Mouse (Mus musculus) left cerebral cortex, postnatal 36 days (tissue): ENCODE data around the gene Arhgap42. TPM values are rescaled to one million over a fixed set of nuclear protein-coding genes. Genes with fewer than 3 reads are reported as not detected.

ENCODE experiments used
- DNase-seq, 2 experiments: peaks; one replicate each; pipeline ENCODE4 v3.0.0; 2021 to 2022; ENCODE audit warnings: low spot score in 2 of 2, mixed read lengths in 1 of 2
- intact Hi-C: fragments of 180-260 bp; cut with DNase I; formaldehyde crosslinking; loops from one replicate; pipeline ENCODE4 v1.15.1; 2025
- total RNA-seq, 2 experiments: library from RNA; stranded (reverse); gene quantifications; 2 replicates each; pipeline ENCODE4 v1.2.3; 2021

The Arhgap42 gene
- total RNA-seq, 2 experiments from 2014 or later, result 14.5 to 15.4 TPM

DNA sequence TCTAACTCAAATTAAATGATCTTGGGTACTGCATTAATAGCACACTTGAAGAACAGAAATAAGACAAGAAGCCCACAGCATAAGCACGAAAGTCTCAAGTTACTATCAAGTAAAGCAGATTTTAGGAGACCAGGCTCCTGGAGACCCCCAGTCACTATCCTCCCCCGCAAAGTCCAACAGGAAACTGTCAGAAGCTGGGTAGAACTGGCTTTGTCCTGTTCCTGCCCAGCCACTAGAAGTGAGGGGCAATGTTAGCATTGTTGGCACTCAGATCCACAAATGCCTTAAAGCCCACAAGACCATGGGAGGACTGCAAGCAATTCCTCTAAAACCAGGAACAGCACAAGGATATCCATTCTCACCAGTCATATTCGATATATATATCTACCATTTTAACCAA, 80.7 kb downstream of the Arhgap42 start:
- intact Hi-C loops, result no loop called here

DNA sequence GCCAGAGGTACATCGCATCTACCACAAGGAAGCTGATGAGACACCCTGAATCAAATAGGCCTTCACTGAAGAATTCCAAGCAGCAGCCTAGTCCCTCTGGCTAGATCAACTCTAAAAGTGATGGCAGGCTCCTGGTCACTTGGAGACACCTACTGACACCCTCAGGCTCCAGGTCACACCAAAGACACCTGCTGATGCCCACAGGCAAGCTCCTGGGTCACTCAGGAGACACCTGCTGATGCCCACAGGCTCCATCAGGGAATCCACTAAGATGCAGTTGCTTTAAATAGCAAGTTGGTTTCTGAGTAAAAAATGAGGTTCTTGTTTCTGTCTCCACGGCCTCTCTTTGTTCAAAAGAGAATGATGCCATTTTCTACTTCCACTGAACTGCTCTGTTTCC, 81.5 kb downstream of the Arhgap42 start:
- intact Hi-C loops, result no loop called here
- no peak for DNase-seq

More for the DNA sequence above, 80.7 kb downstream of the Arhgap42 start:
- DNase-seq, result no peak

DNA sequence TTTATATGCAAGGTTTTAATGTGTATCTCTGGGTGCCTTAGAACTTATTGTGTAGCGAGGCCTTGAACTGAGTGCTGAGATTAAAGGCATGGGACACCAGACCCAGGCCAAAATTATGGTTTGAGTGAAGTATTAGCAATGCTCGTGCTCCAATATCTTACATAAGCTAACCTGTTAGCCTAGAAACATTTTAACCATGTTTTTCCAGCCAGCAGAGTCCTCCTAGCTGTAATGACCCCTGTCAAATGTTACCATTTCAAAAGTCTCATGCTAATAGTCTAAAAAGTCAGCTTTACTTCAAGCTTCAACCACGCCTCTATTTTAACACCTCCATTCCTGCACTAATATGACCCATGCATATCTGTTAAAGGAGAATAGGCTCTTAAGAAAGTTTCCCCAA, 84.3 kb downstream of the Arhgap42 start:
- DNase-seq, result no peak
- intact Hi-C loops, result no loop called here

DNA sequence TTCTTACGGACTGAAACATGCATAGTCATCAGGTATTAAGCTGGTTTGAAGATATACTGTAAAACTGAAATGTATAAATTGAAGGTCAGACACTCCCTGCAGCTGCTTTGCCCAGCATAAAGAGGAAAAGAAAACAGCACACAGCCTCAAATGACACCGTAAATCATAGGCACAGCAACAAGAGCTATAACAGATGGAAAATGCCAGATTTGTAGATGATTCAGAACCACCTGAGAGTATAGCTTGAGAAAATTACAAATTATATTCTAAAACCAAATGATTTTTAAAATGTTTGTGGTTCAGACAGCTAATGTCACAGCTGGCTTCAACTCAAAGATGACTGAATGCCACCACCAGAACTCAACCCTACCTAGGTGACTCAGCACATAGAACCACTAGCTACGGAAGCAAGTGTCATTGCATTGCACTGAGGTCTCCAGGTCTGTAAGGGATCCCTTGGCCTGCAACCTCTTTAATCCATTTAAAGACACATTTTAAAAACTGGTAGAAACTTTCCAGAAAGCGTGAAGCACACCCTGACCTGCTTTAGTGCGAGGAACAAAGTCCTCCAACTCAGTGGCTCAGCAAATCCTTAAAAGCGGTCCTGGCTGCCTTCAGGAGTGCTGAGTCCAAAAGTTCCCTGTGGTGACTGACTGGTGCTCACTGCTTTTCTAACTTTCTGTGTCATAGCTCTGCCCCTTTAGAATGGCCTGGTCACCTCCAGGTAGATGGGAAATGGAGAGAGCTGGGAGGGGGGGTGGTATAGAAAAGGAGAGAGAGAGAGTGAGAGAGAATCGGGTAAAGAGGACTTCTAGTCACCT, 94.4 kb downstream of the Arhgap42 start:
- intact Hi-C loops, result no loop called here
- DNase-seq, result no peak

DNA sequence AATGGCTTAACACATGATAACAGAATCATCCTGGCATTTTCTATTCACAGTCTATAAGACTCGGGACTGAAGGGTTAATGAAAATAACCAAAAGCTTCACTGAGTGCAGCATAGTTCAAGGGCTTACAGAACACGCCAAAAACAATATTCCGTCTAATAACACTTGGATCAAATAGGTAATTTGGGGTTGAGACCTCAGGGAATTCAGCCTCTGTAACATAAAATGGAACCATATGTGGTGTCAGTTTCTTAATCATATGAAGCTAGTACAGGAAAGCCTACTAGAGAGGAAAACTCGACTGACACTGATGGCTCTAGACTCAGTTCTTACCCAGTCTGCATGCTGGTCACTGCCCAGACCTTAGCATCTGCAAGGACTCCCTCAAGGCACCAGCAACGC, 95.8 kb downstream of the Arhgap42 start:
- intact Hi-C loops, result no loop called here
- no peak for DNase-seq

DNA sequence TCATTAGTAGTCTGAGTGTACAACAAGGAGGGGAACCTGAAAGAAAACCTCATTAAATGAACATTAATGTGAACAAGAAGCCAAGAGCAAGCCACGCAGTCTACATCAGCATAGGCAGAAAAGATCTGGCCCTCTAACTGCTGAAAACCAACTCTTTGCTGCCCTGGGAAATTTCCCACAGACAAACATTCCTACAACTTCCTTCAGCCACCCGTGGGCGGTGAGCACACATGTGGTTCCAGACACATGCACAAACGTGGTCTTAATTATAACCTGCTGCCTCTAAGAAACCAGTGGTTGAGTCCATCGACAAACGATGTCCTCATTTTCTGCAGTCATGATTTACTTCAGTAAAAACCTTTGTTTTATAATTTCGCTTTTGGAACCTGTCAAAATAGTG, 96.3 kb downstream of the Arhgap42 start:
- no peak for DNase-seq
- intact Hi-C loops, result no loop called here

DNA sequence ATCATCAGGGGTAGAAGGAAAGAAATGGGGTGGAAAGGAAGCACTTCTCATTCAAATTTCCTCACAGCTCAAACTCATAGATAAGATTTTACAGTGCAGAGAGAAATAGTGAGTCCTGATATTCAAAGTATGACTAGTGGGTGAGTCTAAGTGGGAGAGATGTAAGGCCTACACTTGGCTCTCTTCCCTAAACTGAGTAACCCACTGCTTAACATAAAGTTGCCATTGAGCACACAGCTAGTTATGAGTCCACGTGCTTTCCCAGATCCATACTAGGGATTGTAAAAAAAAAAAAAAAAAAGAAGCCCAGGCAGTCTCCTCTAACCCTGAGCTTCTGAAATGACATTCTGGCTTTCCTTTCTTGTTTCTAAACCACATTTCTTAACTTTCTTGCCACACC, 96.8 kb downstream of the Arhgap42 start:
- DNase-seq, result no peak
- intact Hi-C loops, result no loop called here

DNA sequence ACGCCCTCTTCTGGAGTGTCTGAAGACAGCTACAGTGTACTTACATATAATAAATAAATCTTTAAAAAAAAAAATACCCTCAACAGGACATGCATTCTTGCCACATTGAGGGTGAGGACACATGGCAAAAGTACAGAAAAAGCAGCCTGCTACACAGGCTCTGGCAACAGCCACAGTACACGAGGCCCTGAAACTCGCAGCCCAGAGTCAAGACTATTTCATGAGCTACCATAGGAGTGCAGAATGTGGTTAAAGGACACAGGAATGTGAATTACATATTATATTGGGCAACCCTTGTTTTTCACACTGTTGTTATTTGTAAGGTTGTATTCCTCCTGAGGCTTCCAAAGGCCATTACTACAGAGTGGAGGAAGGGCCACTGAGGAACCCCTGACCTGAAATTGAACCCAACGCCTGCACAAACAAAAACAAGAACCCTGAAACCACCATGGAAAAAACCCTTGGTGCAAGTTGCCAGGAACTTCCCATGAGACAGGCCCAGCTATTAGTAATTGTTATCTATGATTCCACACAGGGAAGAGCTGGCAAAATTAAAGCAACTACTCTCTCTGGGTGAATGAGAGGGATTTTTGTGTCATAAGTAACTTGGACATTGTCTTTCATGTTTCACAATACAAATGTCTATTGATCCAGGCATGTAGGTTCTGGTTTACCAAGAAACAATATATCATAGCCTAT, 109.8 kb downstream of the Arhgap42 start:
- intact Hi-C loops, result no loop called here
- no peak for DNase-seq

DNA sequence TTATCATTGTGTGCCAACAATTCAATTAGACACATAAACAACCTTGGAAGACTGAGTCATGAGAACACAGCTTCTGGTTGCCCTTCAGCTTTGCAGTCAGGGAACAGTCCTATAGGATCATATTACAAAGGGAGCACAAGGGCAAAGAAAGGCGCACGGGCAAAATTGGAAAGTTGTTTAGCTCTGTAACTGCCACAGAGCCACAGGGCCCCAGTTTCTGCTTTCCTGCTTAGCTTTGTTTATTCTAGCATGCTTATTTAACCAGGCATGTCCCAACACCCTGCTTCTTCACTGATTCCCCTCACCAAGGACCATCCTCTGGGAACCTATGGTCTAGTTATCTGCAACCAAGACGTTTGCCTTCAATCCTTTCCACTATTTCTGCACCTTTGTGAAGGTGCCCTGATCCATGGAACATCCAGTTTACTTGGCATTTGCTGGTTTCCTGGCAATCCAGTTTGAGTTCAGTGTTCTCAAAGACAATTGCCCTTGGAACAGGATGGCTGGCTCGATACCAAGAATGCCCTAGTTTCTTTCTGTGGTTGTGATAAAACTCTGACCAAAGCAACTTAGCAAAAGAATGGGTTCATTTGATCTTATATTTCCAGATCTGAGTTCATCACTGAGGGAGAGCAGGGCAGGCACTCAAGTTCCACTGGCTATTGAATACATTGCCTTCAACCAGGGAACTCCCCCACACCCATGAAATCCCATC, 111.7 kb downstream of the Arhgap42 start:
- intact Hi-C loops, result no loop called here
- no peak for DNase-seq

DNA sequence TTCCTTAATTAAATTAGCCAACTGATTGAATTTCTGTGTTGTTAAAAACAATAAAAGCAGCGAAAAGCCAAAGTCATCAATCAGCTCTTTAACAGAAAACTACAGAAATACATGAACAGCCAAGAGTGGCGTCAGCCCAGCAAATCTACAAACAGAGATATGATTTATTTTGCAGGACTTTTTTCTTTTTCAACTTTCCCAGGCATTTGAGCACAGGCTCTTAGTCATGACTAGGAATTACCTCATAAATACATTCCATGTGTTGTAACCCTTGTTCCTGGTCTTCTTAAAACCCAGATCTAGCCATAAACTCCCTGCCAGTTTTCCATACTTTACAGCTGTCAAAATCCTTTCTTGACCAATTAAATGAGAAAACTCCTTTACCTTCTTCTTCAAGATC, 114.7 kb downstream of the Arhgap42 start:
- intact Hi-C loops, result no loop called here

DNA sequence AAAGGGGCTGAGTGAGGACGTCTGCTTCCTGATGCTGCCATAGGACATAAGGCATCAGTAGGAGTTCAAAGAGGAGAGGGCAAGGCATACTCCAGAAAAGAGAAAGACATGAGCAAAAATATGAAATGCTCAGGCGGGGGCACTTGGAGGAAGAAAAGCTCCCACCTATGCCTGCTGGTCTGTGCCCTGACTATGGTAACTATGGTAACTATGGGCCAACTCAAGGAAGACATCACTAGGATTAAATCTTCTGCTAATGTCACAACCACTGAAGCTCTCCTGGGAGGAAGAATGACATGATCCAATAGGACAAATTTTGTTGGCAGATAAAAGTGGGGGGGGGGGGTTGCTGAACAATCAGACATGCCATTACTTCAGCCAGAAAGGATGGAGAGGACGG, 124.6 kb downstream of the Arhgap42 start:
- no peak for DNase-seq
- intact Hi-C loops, result no loop called here

More for the DNA sequence above, 114.7 kb downstream of the Arhgap42 start:
- DNase-seq, result no peak

DNA sequence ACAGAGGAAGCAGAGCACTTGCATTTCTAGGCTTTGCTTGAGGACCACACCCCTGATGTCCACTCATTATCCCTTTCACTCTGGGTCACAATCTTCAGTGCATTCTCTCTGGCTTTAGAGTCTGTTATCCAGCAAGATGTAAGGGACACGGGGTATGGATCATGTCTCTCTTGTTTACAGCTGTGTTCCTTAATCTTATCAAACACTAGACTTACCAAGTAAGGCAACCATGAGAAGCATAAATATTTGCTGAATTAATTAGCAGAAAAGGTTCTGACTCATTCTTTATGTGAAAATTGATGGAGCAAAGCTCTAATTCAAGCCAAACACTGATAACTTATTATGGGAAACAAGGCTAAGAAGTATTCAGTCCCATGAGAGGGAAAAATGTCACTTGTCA, 125.1 kb downstream of the Arhgap42 start:
- DNase-seq, result no peak
- intact Hi-C loops, result no loop called here

DNA sequence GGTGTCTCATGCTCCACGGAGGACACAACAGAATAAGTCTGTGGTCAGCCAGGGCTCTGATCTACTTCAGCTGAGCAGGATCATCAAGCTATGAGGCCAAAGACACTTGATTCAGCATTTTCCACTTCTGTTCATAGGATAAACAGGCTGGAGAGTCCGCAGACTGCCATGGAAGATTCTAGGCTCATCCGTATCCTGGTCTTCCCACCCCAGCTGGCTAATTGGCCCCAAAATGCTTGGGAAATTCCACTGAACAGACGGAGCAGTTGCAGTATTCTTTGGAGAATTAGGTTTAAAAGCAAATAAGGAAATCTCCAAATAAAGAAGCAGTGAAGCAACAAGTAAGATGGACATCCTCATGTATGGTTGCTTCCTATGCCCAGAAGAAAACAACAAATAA, 126.0 kb downstream of the Arhgap42 start:
- intact Hi-C loops, result no loop called here
- DNase-seq, result no peak

DNA sequence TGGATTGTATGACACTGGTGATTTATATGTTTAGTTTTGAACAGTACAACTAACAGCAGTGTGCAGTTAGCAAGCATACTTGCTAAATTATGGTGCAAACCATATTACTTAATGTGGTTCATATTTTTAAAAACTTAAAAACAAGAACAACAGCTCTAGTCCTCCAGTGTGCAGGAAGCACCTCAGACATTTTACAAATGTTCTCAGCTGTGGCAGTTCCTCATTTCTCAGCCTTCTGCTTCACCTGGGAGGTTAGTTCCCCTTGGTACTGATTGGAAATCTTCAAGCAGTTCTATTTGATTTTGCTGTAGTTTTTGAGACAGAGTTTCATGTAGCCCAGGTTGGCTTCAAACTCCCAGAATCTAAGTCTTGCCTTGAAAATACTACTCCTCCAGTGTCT, 131.2 kb downstream of the Arhgap42 start:
- no peak for DNase-seq

DNA sequence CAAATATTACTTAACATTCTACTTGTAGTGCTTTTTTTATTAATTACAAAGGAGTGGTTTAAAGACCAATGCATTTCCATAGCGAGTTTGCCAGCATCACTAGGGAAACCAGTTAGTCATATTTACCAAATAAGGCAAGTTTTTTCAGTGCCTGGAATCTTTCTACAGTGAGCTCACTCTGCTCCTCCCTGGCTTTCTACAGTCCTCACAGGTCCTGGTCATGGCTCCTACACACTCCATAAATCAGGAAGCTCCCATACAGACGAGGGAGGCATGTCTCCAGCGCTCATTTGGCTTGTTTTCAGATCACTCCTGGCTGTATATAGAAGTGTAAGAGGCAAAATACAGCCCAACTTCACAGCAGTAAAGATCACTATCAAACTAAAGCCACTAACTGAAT, 134.1 kb downstream of the Arhgap42 start:
- intact Hi-C loops, result loop anchor here (5.0 kb wide), 1 partner anchor 133 kb away; the partner anchor contains the start of gene Arhgap42
- no peak for DNase-seq

More for the DNA sequence above, 131.2 kb downstream of the Arhgap42 start:
- intact Hi-C loops, result loop anchor here (5.0 kb wide), 1 partner anchor 130 kb away; the partner anchor contains the start of gene Arhgap42

DNA sequence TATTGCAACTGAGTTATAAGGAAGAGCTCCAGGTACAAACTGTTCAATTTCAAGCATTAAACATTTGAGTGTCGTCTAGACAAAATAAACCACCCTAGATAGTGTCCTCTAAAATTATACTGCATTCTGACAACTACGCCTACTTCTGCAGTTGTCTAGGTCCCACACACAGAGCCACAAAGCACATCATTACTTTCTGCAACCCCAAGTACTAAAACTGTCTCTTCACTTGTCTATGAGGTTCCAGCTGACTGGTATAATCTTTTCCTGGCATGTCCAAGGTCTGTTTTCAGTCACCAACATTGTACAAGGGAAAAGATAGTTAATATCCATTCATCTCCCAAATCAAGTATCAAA, 136.8 kb downstream of the Arhgap42 start:
- DNase-seq, result no peak
- intact Hi-C loops, result no loop called here

DNA sequence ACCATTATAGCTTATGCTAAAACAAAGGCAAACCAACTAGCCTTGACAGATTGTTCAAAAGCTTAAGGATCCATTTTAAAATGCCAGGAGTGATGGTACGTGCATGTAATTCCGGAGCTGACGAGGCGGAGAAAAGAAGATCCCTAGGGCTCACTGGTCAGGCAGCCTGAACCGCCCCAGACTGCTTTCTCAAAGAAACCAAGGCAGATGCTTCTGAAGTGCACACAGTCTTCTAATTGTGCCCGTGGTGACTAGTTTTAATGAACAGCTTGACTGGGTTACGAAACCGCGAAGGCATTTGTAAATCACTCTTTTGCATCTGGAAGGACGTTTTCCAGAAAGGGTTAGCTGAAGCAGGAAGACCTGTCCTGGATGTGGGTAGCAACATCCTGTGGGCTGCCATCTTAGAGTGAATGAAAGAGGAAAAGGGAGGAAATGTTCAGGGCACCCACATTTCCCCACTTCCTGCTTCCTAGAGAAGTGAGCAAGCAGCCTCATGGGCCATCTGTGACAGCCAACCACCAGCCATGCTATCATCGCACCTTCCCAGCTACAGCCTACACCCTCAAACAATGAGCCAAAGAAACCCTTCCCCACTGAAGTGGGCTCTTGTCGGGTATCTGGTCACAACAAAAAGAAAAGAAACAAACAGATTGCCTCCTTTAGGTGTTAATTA, 137.3 kb downstream of the Arhgap42 start:
- peak; percentile 33 to 63 for DNase-seq
- intact Hi-C loops, result no loop called here

DNA sequence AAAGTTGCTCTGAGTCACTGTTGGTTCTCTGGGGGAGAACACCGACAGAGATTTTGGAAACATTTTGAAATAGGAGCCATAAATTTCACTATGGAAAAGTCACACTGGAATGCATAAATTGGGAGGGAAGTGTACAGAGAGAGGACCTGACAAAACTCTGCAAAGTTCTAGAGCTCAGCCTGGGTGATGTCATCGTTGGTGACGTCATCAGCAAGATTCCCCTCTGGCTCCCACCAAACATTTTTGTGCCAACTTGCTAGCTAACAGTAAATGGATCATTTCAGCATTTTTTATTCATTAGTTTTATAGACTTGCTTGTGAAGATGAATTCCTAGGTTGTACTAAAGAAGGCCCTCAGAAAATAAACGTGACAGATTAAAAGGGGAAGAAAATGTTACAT, 137.8 kb downstream of the Arhgap42 start:
- intact Hi-C loops, result no loop called here
- DNase-seq, result no peak

DNA sequence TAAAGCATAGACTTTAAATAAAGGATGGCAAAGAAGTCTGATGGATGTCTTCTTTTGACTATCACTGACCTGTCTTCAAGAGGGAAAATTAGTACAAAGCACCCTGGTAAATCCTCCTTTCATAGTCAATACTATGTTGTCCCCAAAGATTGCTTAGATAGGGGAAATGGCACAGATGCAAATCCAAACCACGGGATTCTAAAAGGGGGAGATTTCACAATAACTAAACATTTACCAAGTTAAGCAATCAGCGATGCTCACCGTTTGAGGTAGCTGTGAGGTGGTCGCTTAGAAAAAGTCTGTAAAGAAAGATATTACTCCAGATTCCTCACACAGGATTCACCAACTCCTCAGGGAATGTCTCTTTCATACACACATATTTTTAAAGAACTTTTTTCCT, 141.1 kb downstream of the Arhgap42 start:
- intact Hi-C loops, result no loop called here
- DNase-seq, result no peak

DNA sequence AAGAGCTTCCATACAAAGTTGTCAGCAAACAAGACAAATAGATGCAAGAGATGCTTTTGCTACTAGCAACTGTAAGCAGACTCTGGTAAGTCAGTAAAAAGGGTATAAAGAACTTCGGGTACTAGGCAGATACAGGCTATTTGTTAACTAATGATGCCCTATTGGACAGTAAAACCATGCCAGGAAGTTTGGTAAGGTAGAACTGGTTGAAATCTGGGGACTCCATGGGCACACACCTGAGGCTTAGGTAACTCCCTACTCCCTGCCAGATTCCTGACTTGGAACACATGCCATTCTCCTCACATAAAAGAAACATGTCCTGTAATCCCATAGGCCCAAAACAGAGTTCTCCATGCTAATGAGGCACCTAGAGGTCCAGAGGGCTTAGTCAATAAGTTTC, 142.1 kb downstream of the Arhgap42 start:
- no peak for DNase-seq
- intact Hi-C loops, result no loop called here
